Mouse (Mus musculus): Measurements from ENCODE around the gene Mrps10.

DNA sequence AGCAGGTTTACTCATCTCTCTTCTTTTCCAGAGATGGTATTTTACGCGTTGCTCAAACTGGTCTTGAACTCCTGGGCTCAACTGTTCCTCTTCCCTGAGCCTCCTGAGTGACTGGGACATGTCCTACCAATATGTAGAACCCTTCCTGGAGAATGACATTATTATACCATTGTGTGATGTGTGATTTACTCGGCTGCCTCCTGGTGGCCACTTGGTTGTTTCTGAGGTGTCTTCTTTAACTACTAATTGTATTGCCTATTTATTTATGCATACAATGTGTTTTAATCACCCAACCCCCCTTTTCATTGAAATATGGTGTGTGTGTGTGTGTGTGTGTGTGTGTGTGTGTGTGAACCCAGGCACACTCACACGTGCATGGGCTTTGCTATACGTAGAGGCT lies 62.1 kb downstream of the Mrps10 start:
- TF ChIP-seq GATA1 (IDR thresholded peaks at IDR 0.05; ENCODE audit: borderline replicate concordance, low read length), result no peak
- no peak for TF ChIP-seq FLI1 (IDR thresholded peaks at IDR 0.05; ENCODE audit: low read length)
